19 mouse cellular contexts compared by ENCODE assay signal in the genomic region with DNA sequence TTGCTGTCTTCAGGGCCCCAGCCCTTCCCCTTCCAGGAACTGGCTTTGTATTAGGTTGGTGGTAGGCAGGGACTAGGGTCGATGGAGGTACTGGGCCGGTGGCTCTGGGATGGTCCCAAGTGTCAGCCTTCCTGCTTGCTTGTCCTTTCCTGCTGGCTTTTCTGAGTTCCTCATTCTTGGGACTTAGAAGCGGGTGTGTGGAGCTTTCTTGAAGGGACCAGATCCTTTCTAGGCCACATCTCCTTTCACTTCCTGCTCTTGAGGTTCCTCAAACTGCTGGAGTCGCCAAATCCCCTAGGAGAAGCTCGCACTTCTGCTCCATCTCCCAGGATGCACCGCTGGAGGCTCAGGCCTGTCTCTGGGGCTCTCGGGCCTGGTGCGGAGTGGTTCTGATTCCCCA. TPM values are rescaled to one million over a fixed set of nuclear protein-coding genes. Genes with fewer than 3 reads are reported as not detected.
DNase-seq lines count a peak whose midpoint lies in the region; ATAC-seq and TF ChIP-seq lines count a peak whose summit lies in the region.
"Had no signal": no experiment of that assay in that cellular context is flagged by ENCODE, and none has a peak within 500 bp of the region (broad histone marks: within the 10 kb centered on the region; RNA-seq: fewer than 3 reads in every experiment).

No protein-coding gene starts in this region.

- H3K9me3 ChIP-seq in lung, postnatal 0 days (ENCODE audit: low read length): no peaks in the 10 kb centered on the region
- H3K9me3 ChIP-seq: embryonic facial prominence, embryonic 15.5 days; hindbrain, embryonic 13.5 days had no signal

- no peak for ATAC-seq in lung, postnatal 0 days
- peak; percentile 66 for ATAC-seq in common myeloid progenitor, adult 5-6 weeks (replicated peaks; ENCODE audit: low read depth, poor library complexity, severe bottlenecking)
- no peak for ATAC-seq in CD4-positive, CD25-positive, alpha-beta regulatory T cell, adult 4 months
- ATAC-seq: forebrain, embryonic 16.5 days had no signal

- H3K36me3 ChIP-seq in lung, postnatal 0 days (ENCODE audit: insufficient read depth, low read length): no peaks in the 10 kb centered on the region
- H3K36me3 ChIP-seq: embryonic facial prominence, embryonic 15.5 days; hindbrain, embryonic 13.5 days had no signal

- intact Hi-C loops in gastrocnemius, adult 2 months (cut with DNase I): no loop called here
- intact Hi-C loops in gastrocnemius, postnatal 14 days (cut with DNase I; ENCODE audit: low total_unique reads): no loop called here
- intact Hi-C loops in left cerebral cortex, adult 2 months (cut with DNase I): no loop called here

- H3K27ac ChIP-seq in gastrocnemius, adult 2 months: no peak overlapping the region
- H3K27ac ChIP-seq in lung, postnatal 0 days (ENCODE audit: low read length): no peak overlapping the region
- H3K27ac ChIP-seq in left cerebral cortex, adult 2 months: no peak overlapping the region
- H3K27ac ChIP-seq: embryonic facial prominence, embryonic 15.5 days; hindbrain, embryonic 13.5 days; liver, embryonic 14.5 days had no signal

- WGBS in lung, postnatal 0 days: 72% methylated on average over 8 of the region's 8 CpGs

- no peak overlapping the region for H3K4me2 ChIP-seq in lung, postnatal 0 days (replicated peaks; ENCODE audit: low read depth, low read length)
- H3K4me2 ChIP-seq: embryonic facial prominence, embryonic 15.5 days; hindbrain, embryonic 13.5 days; midbrain, embryonic 11.5 days had no signal

- no peak for TF ChIP-seq CTCF in gastrocnemius, adult 2 months (IDR thresholded peaks at IDR 0.05)
- TF ChIP-seq CTCF in lung, postnatal 0 days (IDR thresholded peaks at IDR 0.05): no peak
- TF ChIP-seq CTCF in left cerebral cortex, adult 2 months (IDR thresholded peaks at IDR 0.05): no peak

- peak; percentile 33 for DNase-seq in gastrocnemius, adult 2 months
- DNase-seq in gastrocnemius, postnatal 14 days: no peak
- DNase-seq in lung, postnatal 0 days (ENCODE audit: low spot score): peak; percentile 50
- no peak for DNase-seq in lung, postnatal 10 days
- peak; percentile 50 to 61 for DNase-seq in monocyte, adult 2 months (ENCODE audit: low read depth in 1 of 2, low spot score in 2 of 2)
- DNase-seq in left cerebral cortex, adult 2 months (ENCODE audit: extremely low spot score in 1 of 2, low spot score in 2 of 2): no peak
- DNase-seq: cerebellum, postnatal 25 days; kidney, adult 2 months; spleen, adult 18-20 months; thymus, adult 2 months had no signal

- H3K4me1 ChIP-seq in lung, postnatal 0 days (ENCODE audit: insufficient read depth, low read depth, low read length): no peaks in the 10 kb centered on the region
- H3K4me1 ChIP-seq: embryonic facial prominence, embryonic 15.5 days; hindbrain, embryonic 13.5 days had no signal

- no peak overlapping the region for H3K4me3 ChIP-seq in gastrocnemius, adult 2 months
- no peak overlapping the region for H3K4me3 ChIP-seq in lung, postnatal 0 days (ENCODE audit: low read depth, low read length)
- H3K4me3 ChIP-seq in left cerebral cortex, adult 2 months: no peak overlapping the region
- H3K4me3 ChIP-seq: embryonic facial prominence, embryonic 15.5 days; hindbrain, embryonic 13.5 days had no signal

- H3K27me3 ChIP-seq in lung, postnatal 0 days (replicated peaks; ENCODE audit: insufficient read depth, low read length): no peaks in the 10 kb centered on the region
- H3K27me3 ChIP-seq: embryonic facial prominence, embryonic 15.5 days; hindbrain, embryonic 13.5 days had no signal

- TF ChIP-seq EP300 in lung, postnatal 0 days (IDR thresholded peaks at IDR 0.05): no peak

- H3K9ac ChIP-seq in lung, postnatal 0 days (replicated peaks; ENCODE audit: low read depth): no peak overlapping the region
- H3K9ac ChIP-seq: embryonic facial prominence, embryonic 15.5 days; hindbrain, embryonic 13.5 days; liver, embryonic 14.5 days had no signal

RNA-seq across cellular contexts. Expression of gene Asgr2, which starts 7.9 kb away (rescaled TPM):
- total RNA-seq in gastrocnemius, adult 2 months (2021): under 1 TPM; 0.22 to 0.31 TPM
- not detected for total RNA-seq in gastrocnemius, postnatal 14 days (2021)
- polyA plus RNA-seq in lung, postnatal 0 days (2015; fragmentation: Nextera tagmentation; extraction: Ambion mirVana): not detected in 2 replicates
- not detected in 2 replicates for total RNA-seq in common myeloid progenitor, adult 5-6 weeks (2017)
- polyA plus RNA-seq in CD4-positive, CD25-positive, alpha-beta regulatory T cell, adult 4 months (2017; shearing (Covaris generic)): not detected
- not detected for total RNA-seq in left cerebral cortex, adult 2 months (2021)
- total RNA-seq: layer of hippocampus, adult 18-20 months; left cerebral cortex, postnatal 25 days had no signal
- polyA plus RNA-seq: forebrain, embryonic 16.5 days; hindbrain, embryonic 13.5 days; midbrain, embryonic 11.5 days had no signal

RNA-seq across cellular contexts. Expression of gene Asgr1, which starts 30.7 kb away (rescaled TPM):
- total RNA-seq in gastrocnemius, adult 2 months (2021): not detected
- not detected for total RNA-seq in gastrocnemius, postnatal 14 days (2021)
- 0.81 TPM in 2 replicates for polyA plus RNA-seq in lung, postnatal 0 days (2015; fragmentation: Nextera tagmentation; extraction: Ambion mirVana)
- total RNA-seq in common myeloid progenitor, adult 5-6 weeks (2017): 0.82 TPM in 1 of 2 replicates, not detected in the other
- polyA plus RNA-seq in CD4-positive, CD25-positive, alpha-beta regulatory T cell, adult 4 months (2017; shearing (Covaris generic)): not detected
- total RNA-seq in left cerebral cortex, adult 2 months (2021): 1 to 10 TPM; 1.8 to 2.1 TPM
- polyA plus RNA-seq: thymus, adult 2 months had no signal

RNA-seq across cellular contexts. Expression of gene Mgl2, which starts 45.6 kb away (rescaled TPM):
- 1 to 10 TPM in 1 of 2 experiments, under 1 TPM in 1; 0.94 to 3.3 TPM for total RNA-seq in gastrocnemius, adult 2 months (2021)
- total RNA-seq in gastrocnemius, postnatal 14 days (2021): 1 to 10 TPM; 1.9 to 3.1 TPM
- polyA plus RNA-seq in lung, postnatal 0 days (2015; fragmentation: Nextera tagmentation; extraction: Ambion mirVana): 0.90 and 1.2 TPM in 2 replicates
- 1.1 and 1.5 TPM in 2 replicates for total RNA-seq in common myeloid progenitor, adult 5-6 weeks (2017)
- polyA plus RNA-seq in CD4-positive, CD25-positive, alpha-beta regulatory T cell, adult 4 months (2017; shearing (Covaris generic)): not detected
- total RNA-seq in left cerebral cortex, adult 2 months (2021): under 1 TPM; 0.81 to 0.94 TPM

Comparison
In these comparisons a context has a peak if more than half of its experiments do, and no peak if none do; other contexts are left out.
1. DNase-seq: peak in gastrocnemius, adult 2 months (single experiment), lung, postnatal 0 days (single experiment) and monocyte, adult 2 months (2 of 2); none in gastrocnemius, postnatal 14 days (single experiment), lung, postnatal 10 days (single experiment) and left cerebral cortex, adult 2 months (0 of 2).